Mouse (Mus musculus) small intestine, adult 2 months (tissue): Measurements from ENCODE around the gene Hcfc1r1.

Experiments
- CTCF ChIP-seq: fragments of 200-500 bp; IDR thresholded peaks from 2 replicates; pipeline ENCODE4 v1.5.1; 2012; ENCODE audit warnings: low read depth, mild to moderate bottlenecking, control low read depth, inconsistent platforms, low read length, moderate library complexity, mixed read lengths; ENCODE audit not compliant: insufficient replicate concordance, insufficient read length; ENCODE audit errors: extremely low read depth
- POLR2A ChIP-seq: fragments of 200-500 bp; IDR thresholded peaks from 2 replicates; pipeline ENCODE4 v1.6.1; 2012; ENCODE audit warnings: low read depth, mild to moderate bottlenecking, control low read depth, inconsistent platforms, low read length, moderate library complexity

DNA sequence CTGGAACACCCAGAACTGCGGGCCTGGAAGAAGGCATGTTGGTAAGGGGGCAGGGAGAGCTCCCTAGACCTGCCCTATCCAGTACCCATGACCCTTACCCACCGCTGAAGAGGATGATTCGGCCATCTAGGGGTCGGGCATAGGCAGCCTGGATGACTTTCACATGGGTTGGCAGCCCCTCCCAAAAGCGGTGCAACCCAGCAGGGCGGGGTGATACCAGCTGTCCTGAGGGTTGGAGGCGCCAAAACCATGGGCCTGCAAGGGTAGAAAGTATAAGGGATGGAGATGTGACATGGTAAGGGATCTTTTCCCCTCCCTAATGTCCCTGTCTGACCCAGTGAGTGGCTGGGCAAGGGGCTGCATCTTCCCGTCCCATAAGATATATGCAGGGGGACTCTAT lies 42.2 kb upstream of the Hcfc1r1 start:
- no peak for TF ChIP-seq CTCF
- no peak for TF ChIP-seq POLR2A
